Mouse (Mus musculus): ENCODE measurements at regions not wholly inside any gene's neighbourhood (a gene's known extent, or its start where the extent isn't known, plus 50 kb on each side); places are given as distances from the start of the nearest gene placed in this dataset.

- H3K4me3 ChIP-seq (ENCODE audit: low read depth, low read length) = no peak overlapping the region
- no peaks in the 10 kb centered on the region for H3K27me3 ChIP-seq (ENCODE audit: control insufficient read depth, insufficient read depth, low read depth, low read length)
- no peak overlapping the region for H3K4me2 ChIP-seq (ENCODE audit: low read length)
- no peak overlapping the region for H3K27ac ChIP-seq (ENCODE audit: low read length)
- no peaks in the 10 kb centered on the region for H3K9me3 ChIP-seq (replicated peaks; ENCODE audit: control insufficient read depth, low read length, poor library complexity, severe bottlenecking)
- 68% methylated on average over 4 of the region's 4 CpGs for WGBS
- no peak overlapping the region for H3K9ac ChIP-seq (ENCODE audit: low read depth, low read length)
- H3K36me3 ChIP-seq (ENCODE audit: control insufficient read depth, insufficient read depth, low read length) = no peaks in the 10 kb centered on the region
- ATAC-seq = no peak
- no peaks in the 10 kb centered on the region for H3K4me1 ChIP-seq (ENCODE audit: control insufficient read depth, insufficient read depth, low read length)
Observed at GRCm38 (mm10) chr7:69585131-69585530, 781.4 kb downstream of the Nr2f2 start.

- Histone ChIP-seq H3K36me3 (ENCODE audit: control insufficient read depth, insufficient read depth, low read length) (no peaks in the 10 kb centered on the region), H3K27me3 (ENCODE audit: control insufficient read depth, insufficient read depth, low read depth, low read length) (no peaks in the 10 kb centered on the region), H3K27ac (ENCODE audit: low read length) (no peak overlapping the region), H3K4me1 (ENCODE audit: control insufficient read depth, insufficient read depth, low read length) (peaks cover under 1% of the 10 kb centered on the region; the same call in 1 of the 2 replicates), H3K9me3 (replicated peaks; ENCODE audit: control insufficient read depth, low read length, poor library complexity, severe bottlenecking) (no peaks in the 10 kb centered on the region), H3K9ac (ENCODE audit: low read depth, low read length) (no peak overlapping the region), H3K4me2 (ENCODE audit: low read length) (no peak overlapping the region), H3K4me3 (ENCODE audit: low read depth, low read length) (no peak overlapping the region)
- ATAC-seq = no peak
- WGBS = 79% methylated on average over 2 of the region's 2 CpGs
Observed at GRCm38 (mm10) chr7:69584516-69584915, 782.0 kb downstream of the Nr2f2 start.

- WGBS = 69% methylated on average over 1 of the region's 1 CpGs
Observed at GRCm38 (mm10) chr7:69583901-69584300, 782.6 kb downstream of the Nr2f2 start.

GRCm38 (mm10) chr7:69581668-69582067 is 784.9 kb downstream of the Nr2f2 start:
- no peak overlapping the region for H3K27ac ChIP-seq (ENCODE audit: low read length)
- ATAC-seq = no peak
- no peaks in the 10 kb centered on the region for H3K9me3 ChIP-seq (replicated peaks; ENCODE audit: control insufficient read depth, low read length, poor library complexity, severe bottlenecking)
- H3K27me3 ChIP-seq (ENCODE audit: control insufficient read depth, insufficient read depth, low read depth, low read length) = no peaks in the 10 kb centered on the region
- WGBS = 22% methylated on average over 6 of the region's 6 CpGs
- H3K4me1 ChIP-seq (ENCODE audit: control insufficient read depth, insufficient read depth, low read length) = peaks cover 8% of the 10 kb centered on the region; the same call in 1 of the 2 replicates
- no peak overlapping the region for H3K4me2 ChIP-seq (ENCODE audit: low read length)
- H3K36me3 ChIP-seq (ENCODE audit: control insufficient read depth, insufficient read depth, low read length) = no peaks in the 10 kb centered on the region
- H3K4me3 ChIP-seq (ENCODE audit: low read depth, low read length) = no peak overlapping the region
- no peak overlapping the region for H3K9ac ChIP-seq (ENCODE audit: low read depth, low read length)

More at GRCm38 (mm10) chr7:69583901-69584300, 782.6 kb downstream of the Nr2f2 start:
- H3K27ac ChIP-seq (ENCODE audit: low read length) = no peak overlapping the region
- peaks cover 6% of the 10 kb centered on the region; the same call in 1 of the 2 replicates for H3K4me1 ChIP-seq (ENCODE audit: control insufficient read depth, insufficient read depth, low read length)
- H3K27me3 ChIP-seq (ENCODE audit: control insufficient read depth, insufficient read depth, low read depth, low read length) = no peaks in the 10 kb centered on the region
- H3K4me3 ChIP-seq (ENCODE audit: low read depth, low read length) = no peak overlapping the region
- H3K9me3 ChIP-seq (replicated peaks; ENCODE audit: control insufficient read depth, low read length, poor library complexity, severe bottlenecking) = no peaks in the 10 kb centered on the region
- H3K36me3 ChIP-seq (ENCODE audit: control insufficient read depth, insufficient read depth, low read length) = no peaks in the 10 kb centered on the region
- no peak overlapping the region for H3K4me2 ChIP-seq (ENCODE audit: low read length)
- ATAC-seq = no peak
- no peak overlapping the region for H3K9ac ChIP-seq (ENCODE audit: low read depth, low read length)

GRCm38 (mm10) chr7:69578958-69579810 is 787.4 kb downstream of the Nr2f2 start:
- WGBS = 10% methylated on average over 18 of the region's 18 CpGs
- Histone ChIP-seq H3K36me3 (ENCODE audit: control insufficient read depth, insufficient read depth, low read length) (no peaks in the 10 kb centered on the region), H3K27me3 (ENCODE audit: control insufficient read depth, insufficient read depth, low read depth, low read length) (no peaks in the 10 kb centered on the region), H3K27ac (ENCODE audit: low read length) (peak overlapping the region; percentile 20; the same call in 1 of the 2 replicates), H3K4me1 (ENCODE audit: control insufficient read depth, insufficient read depth, low read length) (peaks cover 8% of the 10 kb centered on the region; the same call in 1 of the 2 replicates), H3K4me3 (ENCODE audit: low read depth, low read length) (no peak overlapping the region), H3K9me3 (replicated peaks; ENCODE audit: control insufficient read depth, low read length, poor library complexity, severe bottlenecking) (no peaks in the 10 kb centered on the region), H3K4me2 (ENCODE audit: low read length) (no peak overlapping the region), H3K9ac (ENCODE audit: low read depth, low read length) (no peak overlapping the region)
- ATAC-seq = peak; percentile 76

GRCm38 (mm10) chr7:69577754-69578153 is 788.8 kb downstream of the Nr2f2 start:
- no peak overlapping the region for H3K4me3 ChIP-seq (ENCODE audit: low read depth, low read length)
- no peak overlapping the region for H3K9ac ChIP-seq (ENCODE audit: low read depth, low read length)
- H3K4me2 ChIP-seq (ENCODE audit: low read length) = no peak overlapping the region
- no peaks in the 10 kb centered on the region for H3K36me3 ChIP-seq (ENCODE audit: control insufficient read depth, insufficient read depth, low read length)
- peaks cover 8% of the 10 kb centered on the region; the same call in 1 of the 2 replicates for H3K4me1 ChIP-seq (ENCODE audit: control insufficient read depth, insufficient read depth, low read length)
- no peaks in the 10 kb centered on the region for H3K27me3 ChIP-seq (ENCODE audit: control insufficient read depth, insufficient read depth, low read depth, low read length)
- no peaks in the 10 kb centered on the region for H3K9me3 ChIP-seq (replicated peaks; ENCODE audit: control insufficient read depth, low read length, poor library complexity, severe bottlenecking)
- 48% methylated on average over 6 of the region's 6 CpGs for WGBS
- H3K27ac ChIP-seq (ENCODE audit: low read length) = no peak overlapping the region
- no peak for ATAC-seq

- no peak overlapping the region for H3K4me3 ChIP-seq (ENCODE audit: low read depth, low read length)
- no peaks in the 10 kb centered on the region for H3K9me3 ChIP-seq (replicated peaks; ENCODE audit: control insufficient read depth, low read length, poor library complexity, severe bottlenecking)
- H3K4me2 ChIP-seq (ENCODE audit: low read length) = no peak overlapping the region
- H3K27me3 ChIP-seq (ENCODE audit: control insufficient read depth, insufficient read depth, low read depth, low read length) = no peaks in the 10 kb centered on the region
- no peaks in the 10 kb centered on the region for H3K36me3 ChIP-seq (ENCODE audit: control insufficient read depth, insufficient read depth, low read length)
- no peak overlapping the region for H3K9ac ChIP-seq (ENCODE audit: low read depth, low read length)
- H3K27ac ChIP-seq (ENCODE audit: low read length) = no peak overlapping the region
- 93% methylated on average over 6 of the region's 6 CpGs for WGBS
- peaks cover 8% of the 10 kb centered on the region; the same call in 1 of the 2 replicates for H3K4me1 ChIP-seq (ENCODE audit: control insufficient read depth, insufficient read depth, low read length)
- ATAC-seq = no peak
Observed at GRCm38 (mm10) chr7:69576596-69576995, 789.9 kb downstream of the Nr2f2 start.

GRCm38 (mm10) chr7:69573730-69574129 is 792.8 kb downstream of the Nr2f2 start:
- Histone ChIP-seq H3K27me3 (ENCODE audit: control insufficient read depth, insufficient read depth, low read depth, low read length) (no peaks in the 10 kb centered on the region), H3K9ac (ENCODE audit: low read depth, low read length) (no peak overlapping the region), H3K4me2 (ENCODE audit: low read length) (no peak overlapping the region), H3K36me3 (ENCODE audit: control insufficient read depth, insufficient read depth, low read length) (no peaks in the 10 kb centered on the region), H3K4me1 (ENCODE audit: control insufficient read depth, insufficient read depth, low read length) (peaks cover under 1% of the 10 kb centered on the region; the same call in 1 of the 2 replicates), H3K9me3 (replicated peaks; ENCODE audit: control insufficient read depth, low read length, poor library complexity, severe bottlenecking) (no peaks in the 10 kb centered on the region), H3K27ac (ENCODE audit: low read length) (no peak overlapping the region), H3K4me3 (ENCODE audit: low read depth, low read length) (no peak overlapping the region)
- ATAC-seq = peak; percentile 42; the same call in 1 of the 2 replicates
- 66% methylated on average over 5 of the region's 5 CpGs for WGBS

GRCm38 (mm10) chr7:69572626-69573394 is 793.7 kb downstream of the Nr2f2 start:
- Histone ChIP-seq H3K27me3 (ENCODE audit: control insufficient read depth, insufficient read depth, low read depth, low read length) (no peaks in the 10 kb centered on the region), H3K9me3 (replicated peaks; ENCODE audit: control insufficient read depth, low read length, poor library complexity, severe bottlenecking) (no peaks in the 10 kb centered on the region), H3K4me1 (ENCODE audit: control insufficient read depth, insufficient read depth, low read length) (no peaks in the 10 kb centered on the region), H3K36me3 (ENCODE audit: control insufficient read depth, insufficient read depth, low read length) (no peaks in the 10 kb centered on the region), H3K4me3 (ENCODE audit: low read depth, low read length) (no peak overlapping the region), H3K4me2 (ENCODE audit: low read length) (no peak overlapping the region), H3K27ac (ENCODE audit: low read length) (no peak overlapping the region), H3K9ac (ENCODE audit: low read depth, low read length) (no peak overlapping the region)
- no peak for ATAC-seq
- 51% methylated on average over 7 of the region's 7 CpGs for WGBS

Measured in midbrain, embryonic 16.5 days (tissue).